Mouse (Mus musculus) midbrain, embryonic 15.5 days (tissue): ENCODE measurements at regions not wholly inside any gene's neighbourhood (a gene's known extent, or its start where the extent isn't known, plus 50 kb on each side); places are given as distances from the start of the nearest gene placed in this dataset.

Source experiments
- ATAC-seq: fragments of 200-750 bp; cut with Nextera tagmentation; replicated peaks from 2 replicates; pipeline ENCODE4 v1.8.0; 2017; ENCODE audit warnings: moderate TSS enrichment
- H3K27ac ChIP-seq: fragments of 300-500 bp; sonication (generic); 2 replicates; pipeline ENCODE4 v1.5.1; 2015; ENCODE audit warnings: mild to moderate bottlenecking, inconsistent platforms
- H3K27me3 ChIP-seq: fragments of 300-500 bp; sonication (generic); replicated peaks from 2 replicates; pipeline ENCODE4 v1.6.1; 2015; ENCODE audit warnings: inconsistent platforms
- H3K36me3 ChIP-seq: fragments of 300-500 bp; sonication (generic); replicated peaks from 2 replicates; pipeline ENCODE4 v1.6.1; 2015; ENCODE audit warnings: inconsistent platforms
- H3K4me1 ChIP-seq: fragments of 300-500 bp; sonication (generic); 2 replicates; pipeline ENCODE4 v1.6.1; 2015; ENCODE audit warnings: inconsistent platforms
- H3K4me2 ChIP-seq: fragments of 300-500 bp; sonication (generic); 2 replicates; pipeline ENCODE4 v1.6.1; 2015; ENCODE audit warnings: inconsistent platforms, mild to moderate bottlenecking, moderate library complexity
- H3K4me3 ChIP-seq: fragments of 300-500 bp; sonication (generic); 2 replicates; pipeline ENCODE4 v1.5.1; 2015; ENCODE audit warnings: mild to moderate bottlenecking, inconsistent platforms
- H3K9ac ChIP-seq: fragments of 300-500 bp; sonication (generic); 2 replicates; pipeline ENCODE4 v1.6.1; 2015; ENCODE audit warnings: mild to moderate bottlenecking, inconsistent platforms
- H3K9me3 ChIP-seq: fragments of 300-500 bp; sonication (generic); 2 replicates; pipeline ENCODE4 v1.6.1; 2016; ENCODE audit warnings: inconsistent platforms
- WGBS: fragments of 180-500 bp; shearing (Covaris S2); methylation state at CpG from one replicate; pipeline ENCODE4 v1.1.7; 2015; ENCODE audit warnings: mixed read lengths; 5-methylcytosine and 5-hydroxymethylcytosine counted together

GRCm38 (mm10) chr10:17562410-17563350 is 160.3 kb upstream of the Cited2 start:
- H3K36me3 ChIP-seq, result no peaks in the 10 kb centered on the region
- no peak overlapping the region for H3K4me2 ChIP-seq
- H3K27me3 ChIP-seq, result no peaks in the 10 kb centered on the region
- H3K27ac ChIP-seq, result no peak overlapping the region
- WGBS, result 70% methylated on average over 7 of the region's 7 CpGs
- H3K4me1 ChIP-seq, result no peaks in the 10 kb centered on the region
- ATAC-seq, result peak; percentile 59; the same call in 1 of the 2 replicates
- no peak overlapping the region for H3K4me3 ChIP-seq
- H3K9ac ChIP-seq, result no peak overlapping the region
- no peaks in the 10 kb centered on the region for H3K9me3 ChIP-seq

GRCm38 (mm10) chr10:17563351-17563749 is 159.7 kb upstream of the Cited2 start:
- Histone ChIP-seq H3K9ac (no peak overlapping the region), H3K27me3 (no peaks in the 10 kb centered on the region), H3K4me3 (no peak overlapping the region), H3K4me2 (no peak overlapping the region), H3K36me3 (no peaks in the 10 kb centered on the region), H3K4me1 (no peaks in the 10 kb centered on the region), H3K27ac (no peak overlapping the region), H3K9me3 (no peaks in the 10 kb centered on the region)
- 60% methylated on average over 4 of the region's 4 CpGs for WGBS
- no peak for ATAC-seq

GRCm38 (mm10) chr10:17564895-17565620 is 158.0 kb upstream of the Cited2 start:
- Histone ChIP-seq H3K27me3 (no peaks in the 10 kb centered on the region), H3K4me3 (no peak overlapping the region), H3K4me2 (no peak overlapping the region), H3K4me1 (no peaks in the 10 kb centered on the region), H3K36me3 (no peaks in the 10 kb centered on the region), H3K9ac (no peak overlapping the region), H3K27ac (no peak overlapping the region), H3K9me3 (no peaks in the 10 kb centered on the region)
- WGBS, result 70% methylated on average over 6 of the region's 6 CpGs
- no peak for ATAC-seq

- Histone ChIP-seq H3K27me3 (no peaks in the 10 kb centered on the region), H3K4me1 (no peaks in the 10 kb centered on the region), H3K9ac (no peak overlapping the region), H3K4me2 (no peak overlapping the region), H3K36me3 (no peaks in the 10 kb centered on the region), H3K27ac (no peak overlapping the region), H3K4me3 (no peak overlapping the region), H3K9me3 (no peaks in the 10 kb centered on the region)
- no peak for ATAC-seq
- 89% methylated on average over 5 of the region's 5 CpGs for WGBS
Measured at GRCm38 (mm10) chr10:17566975-17567374, 156.0 kb upstream of the Cited2 start.

- Histone ChIP-seq H3K4me2 (no peak overlapping the region), H3K9ac (no peak overlapping the region), H3K9me3 (no peaks in the 10 kb centered on the region), H3K27ac (no peak overlapping the region), H3K4me3 (no peak overlapping the region), H3K27me3 (no peaks in the 10 kb centered on the region), H3K4me1 (no peaks in the 10 kb centered on the region), H3K36me3 (no peaks in the 10 kb centered on the region)
- 94% methylated on average over 3 of the region's 3 CpGs for WGBS
- ATAC-seq, result no peak
Measured at GRCm38 (mm10) chr10:17567631-17568030, 155.4 kb upstream of the Cited2 start.

- no peak for ATAC-seq
- H3K4me2 ChIP-seq, result no peak overlapping the region
- H3K9me3 ChIP-seq, result no peaks in the 10 kb centered on the region
- no peaks in the 10 kb centered on the region for H3K36me3 ChIP-seq
- H3K4me1 ChIP-seq, result no peaks in the 10 kb centered on the region
- H3K9ac ChIP-seq, result no peak overlapping the region
- no peak overlapping the region for H3K4me3 ChIP-seq
- H3K27ac ChIP-seq, result no peak overlapping the region
- 86% methylated on average over 6 of the region's 6 CpGs for WGBS
- no peaks in the 10 kb centered on the region for H3K27me3 ChIP-seq
Measured at GRCm38 (mm10) chr10:17569577-17570113, 153.4 kb upstream of the Cited2 start.

- no peak overlapping the region for H3K4me3 ChIP-seq
- WGBS, result 72% methylated on average over 3 of the region's 3 CpGs
Measured at GRCm38 (mm10) chr10:17574894-17575293, 148.1 kb upstream of the Cited2 start.

GRCm38 (mm10) chr10:17575448-17576332 is 147.3 kb upstream of the Cited2 start:
- H3K9ac ChIP-seq, result no peak overlapping the region
- no peaks in the 10 kb centered on the region for H3K4me1 ChIP-seq
- no peaks in the 10 kb centered on the region for H3K36me3 ChIP-seq
- H3K27me3 ChIP-seq, result no peaks in the 10 kb centered on the region
- 46% methylated on average over 10 of the region's 10 CpGs for WGBS
- no peak overlapping the region for H3K4me2 ChIP-seq
- no peak for ATAC-seq
- H3K9me3 ChIP-seq, result no peaks in the 10 kb centered on the region
- no peak overlapping the region for H3K4me3 ChIP-seq
- no peak overlapping the region for H3K27ac ChIP-seq

More at GRCm38 (mm10) chr10:17574894-17575293, 148.1 kb upstream of the Cited2 start:
- H3K4me2 ChIP-seq, result no peak overlapping the region
- ATAC-seq, result no peak
- no peaks in the 10 kb centered on the region for H3K4me1 ChIP-seq
- H3K27ac ChIP-seq, result no peak overlapping the region
- H3K9me3 ChIP-seq, result no peaks in the 10 kb centered on the region
- H3K27me3 ChIP-seq, result no peaks in the 10 kb centered on the region
- no peak overlapping the region for H3K9ac ChIP-seq
- no peaks in the 10 kb centered on the region for H3K36me3 ChIP-seq

GRCm38 (mm10) chr10:17576333-17576750 is 146.7 kb upstream of the Cited2 start:
- H3K36me3 ChIP-seq, result no peaks in the 10 kb centered on the region
- H3K27me3 ChIP-seq, result no peaks in the 10 kb centered on the region
- H3K9ac ChIP-seq, result no peak overlapping the region
- ATAC-seq, result no peak
- no peaks in the 10 kb centered on the region for H3K9me3 ChIP-seq
- no peak overlapping the region for H3K4me2 ChIP-seq
- no peaks in the 10 kb centered on the region for H3K4me1 ChIP-seq
- no peak overlapping the region for H3K27ac ChIP-seq
- H3K4me3 ChIP-seq, result no peak overlapping the region

- no peaks in the 10 kb centered on the region for H3K4me1 ChIP-seq
- no peak overlapping the region for H3K27ac ChIP-seq
- no peaks in the 10 kb centered on the region for H3K9me3 ChIP-seq
- 86% methylated on average over 2 of the region's 2 CpGs for WGBS
- no peak for ATAC-seq
- H3K4me2 ChIP-seq, result no peak overlapping the region
- H3K27me3 ChIP-seq, result no peaks in the 10 kb centered on the region
- no peaks in the 10 kb centered on the region for H3K36me3 ChIP-seq
- H3K9ac ChIP-seq, result no peak overlapping the region
- H3K4me3 ChIP-seq, result no peak overlapping the region
Measured at GRCm38 (mm10) chr10:17579463-17579862, 143.6 kb upstream of the Cited2 start.

- Histone ChIP-seq H3K27me3 (no peaks in the 10 kb centered on the region), H3K27ac (no peak overlapping the region), H3K36me3 (no peaks in the 10 kb centered on the region), H3K4me3 (no peak overlapping the region), H3K4me2 (no peak overlapping the region), H3K4me1 (no peaks in the 10 kb centered on the region), H3K9ac (no peak overlapping the region), H3K9me3 (no peaks in the 10 kb centered on the region)
- ATAC-seq, result no peak
- 88% methylated on average over 7 of the region's 7 CpGs for WGBS
Measured at GRCm38 (mm10) chr10:17584842-17585241, 138.2 kb upstream of the Cited2 start.

GRCm38 (mm10) chr10:17586910-17587309 is 136.1 kb upstream of the Cited2 start:
- Histone ChIP-seq H3K27ac (no peak overlapping the region), H3K4me3 (no peak overlapping the region), H3K27me3 (no peaks in the 10 kb centered on the region), H3K9ac (no peak overlapping the region), H3K4me2 (no peak overlapping the region), H3K36me3 (no peaks in the 10 kb centered on the region), H3K4me1 (no peaks in the 10 kb centered on the region), H3K9me3 (no peaks in the 10 kb centered on the region)
- no peak for ATAC-seq
- 100% methylated on average over 2 of the region's 2 CpGs for WGBS
